Comparison of ENCODE assay signal across 15 mouse cellular contexts in the genomic region with DNA sequence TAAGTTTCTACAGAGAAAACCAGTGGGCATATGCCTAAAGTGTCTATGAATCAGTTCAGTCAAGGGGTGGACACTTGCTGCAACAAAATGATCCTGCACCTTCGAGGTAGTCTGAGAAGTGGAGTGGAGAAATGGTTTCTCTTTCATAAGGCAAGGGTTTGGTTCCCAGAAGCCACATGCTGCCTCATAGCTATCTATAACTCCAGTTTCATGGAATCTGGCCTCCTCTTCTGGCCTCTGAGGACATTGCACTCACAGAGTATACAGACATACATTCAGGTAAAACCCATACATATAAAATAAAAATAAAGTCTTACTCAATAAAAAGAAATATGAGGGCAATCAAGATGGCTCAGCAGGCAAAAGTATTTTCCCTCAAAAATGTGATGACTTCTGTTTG. TPM values are rescaled to one million over a fixed set of nuclear protein-coding genes. Genes with fewer than 3 reads are reported as not detected.
DNase-seq lines count a peak whose midpoint lies in the region; ATAC-seq and TF ChIP-seq lines count a peak whose summit lies in the region.
"Had no signal": no experiment of that assay in that cellular context is flagged by ENCODE, and none has a peak within 500 bp of the region (broad histone marks: within the 10 kb centered on the region; RNA-seq: fewer than 3 reads in every experiment).

No protein-coding gene starts in this region.

- 38% methylated on average over 1 of the region's 1 CpGs for WGBS in liver, embryonic 16.5 days (ENCODE audit: insufficient replicate concordance)
- WGBS in limb, embryonic 10.5 days: 83% methylated on average over 1 of the region's 1 CpGs

- H3K4me3 ChIP-seq in gastrocnemius, adult 2 months: no peak overlapping the region
- no peak overlapping the region for H3K4me3 ChIP-seq in MEL (ENCODE audit: control insufficient read depth in 1 of 2, insufficient read depth in 1 of 2, low read depth in 2 of 2, low read length in 2 of 2)
- no peak overlapping the region for H3K4me3 ChIP-seq in liver, embryonic 16.5 days (ENCODE audit: low read depth, low read length)
- no peak overlapping the region for H3K4me3 ChIP-seq in limb, embryonic 10.5 days
- H3K4me3 ChIP-seq: limb, embryonic 15.5 days had no signal

- no peak for TF ChIP-seq EP300 in MEL (IDR thresholded peaks at IDR 0.05; ENCODE audit: low read depth in 1 of 2, low read length in 2 of 2)

- H3K27me3 ChIP-seq in MEL (ENCODE audit: control insufficient read depth in 1 of 2, insufficient read depth in 2 of 2, low read length in 2 of 2): no peaks in the 10 kb centered on the region
- H3K27me3 ChIP-seq in liver, embryonic 16.5 days (ENCODE audit: control insufficient read depth, insufficient read depth, low read depth, low read length): no peaks in the 10 kb centered on the region
- peaks cover 7% of the 10 kb centered on the region; the same call in 1 of the 2 replicates for H3K27me3 ChIP-seq in limb, embryonic 10.5 days (ENCODE audit: low read depth, poor library complexity, severe bottlenecking)
- H3K27me3 ChIP-seq: limb, embryonic 15.5 days had no signal

- H3K9me3 ChIP-seq in MEL (replicated peaks; ENCODE audit: insufficient read depth, low read length): no peaks in the 10 kb centered on the region
- no peaks in the 10 kb centered on the region for H3K9me3 ChIP-seq in liver, embryonic 16.5 days (replicated peaks; ENCODE audit: control insufficient read depth, low read length)
- H3K9me3 ChIP-seq in limb, embryonic 10.5 days (replicated peaks): no peaks in the 10 kb centered on the region
- H3K9me3 ChIP-seq: limb, embryonic 15.5 days had no signal

- peak overlapping the region; percentile 43; the same call in 1 of the 2 replicates for H3K9ac ChIP-seq in MEL (ENCODE audit: control insufficient read depth, low read depth, low read length, poor library complexity, severe bottlenecking)
- H3K9ac ChIP-seq in liver, embryonic 16.5 days (ENCODE audit: low read depth, low read length): no peak overlapping the region
- H3K9ac ChIP-seq: limb, embryonic 15.5 days had no signal

- no peak overlapping the region for H3K27ac ChIP-seq in gastrocnemius, adult 2 months
- H3K27ac ChIP-seq in MEL (ENCODE audit: control insufficient read depth, low read depth, low read length): no peak overlapping the region
- peak overlapping the region; percentile 55; the same call in 1 of the 2 replicates for H3K27ac ChIP-seq in liver, embryonic 16.5 days (ENCODE audit: low read length)
- H3K27ac ChIP-seq in limb, embryonic 10.5 days: no peak overlapping the region
- H3K27ac ChIP-seq: limb, embryonic 15.5 days; macrophage had no signal

- TF ChIP-seq RAD21 in MEL (IDR thresholded peaks at IDR 0.05; ENCODE audit: low read depth, low read length): peak; percentile 83

- H3K79me2 ChIP-seq in MEL (ENCODE audit: control insufficient read depth, insufficient read depth, low read length, poor library complexity): no peaks in the 10 kb centered on the region

- peaks cover 0 to 2% of the 10 kb centered on the region in 2 experiments; a peak in 1 of 4 replicates for H3K4me1 ChIP-seq in MEL (ENCODE audit: control insufficient read depth in 1 of 2, insufficient read depth in 2 of 2, low read length in 2 of 2)
- no peaks in the 10 kb centered on the region for H3K4me1 ChIP-seq in liver, embryonic 16.5 days (ENCODE audit: control insufficient read depth, low read depth, low read length)
- H3K4me1 ChIP-seq in limb, embryonic 10.5 days: no peaks in the 10 kb centered on the region
- H3K4me1 ChIP-seq: limb, embryonic 15.5 days had no signal

- no peak for DNase-seq in gastrocnemius, adult 2 months
- no peak for DNase-seq in gastrocnemius, postnatal 10 days
- DNase-seq in 3134 (ENCODE audit: extremely low read depth, insufficient read length, low spot score) (peak; percentile 18), MEL (ENCODE audit: low read depth, low spot score) (peak; percentile 60)
- DNase-seq in frontal cortex, postnatal 14 days (ENCODE audit: low spot score in 2 of 2): no peak
- DNase-seq in testis, postnatal 10 days (ENCODE audit: low spot score): no peak
- no peak for DNase-seq in limb, embryonic 10.5 days (ENCODE audit: low spot score)
- DNase-seq: cerebellum, adult 8-10 months; gastrocnemius, postnatal 25 days; heart, postnatal 14 days; kidney, adult 8-10 months; layer of hippocampus, adult 9-11 months had no signal

- no peak for ATAC-seq in liver, embryonic 16.5 days (ENCODE audit: low read depth)

- intact Hi-C loops in gastrocnemius, adult 2 months (cut with DNase I): no loop called here

- no peak overlapping the region for H3K4me2 ChIP-seq in liver, embryonic 16.5 days (ENCODE audit: low read depth, low read length)
- H3K4me2 ChIP-seq: limb, embryonic 15.5 days had no signal

- TF ChIP-seq CTCF in gastrocnemius, adult 2 months (IDR thresholded peaks at IDR 0.05): peak; percentile 37; the same call in 1 of the 2 replicates
- peak; percentile 25 to 80 (median 74); a peak in 5 of 6 replicates for TF ChIP-seq CTCF in MEL (IDR thresholded peaks at IDR 0.05 in 2 of 3, conservative IDR thresholded peaks at IDR 0.05 in 1 of 3; ENCODE audit: control insufficient read depth in 1 of 3, insufficient read depth in 1 of 3, low read depth in 2 of 3, low read length in 3 of 3, poor library complexity in 1 of 3, severe bottlenecking in 1 of 3)

- TF ChIP-seq POLR2A in MEL (IDR thresholded peaks at IDR 0.05; ENCODE audit: control insufficient read depth in 1 of 2, insufficient read depth in 1 of 2, low read depth in 1 of 2, low read length in 2 of 2, poor library complexity in 1 of 2): no peak

- no peaks in the 10 kb centered on the region; a peak in 1 of 4 replicates for H3K36me3 ChIP-seq in MEL (ENCODE audit: control insufficient read depth in 1 of 2, insufficient read depth in 2 of 2, low read length in 2 of 2)
- no peaks in the 10 kb centered on the region for H3K36me3 ChIP-seq in liver, embryonic 16.5 days (ENCODE audit: control insufficient read depth, insufficient read depth)
- H3K36me3 ChIP-seq in limb, embryonic 10.5 days: no peaks in the 10 kb centered on the region
- H3K36me3 ChIP-seq: limb, embryonic 15.5 days had no signal

TF ChIP-seq in MEL, 35 proteins besides CTCF, POLR2A, EP300 and RAD21:
- no peak for TF ChIP-seq NELFE (IDR thresholded peaks at IDR 0.05; ENCODE audit: low read depth, low read length)
- peak; percentile 41; the same call in 1 of the 2 replicates for TF ChIP-seq SIN3A (IDR thresholded peaks at IDR 0.05; ENCODE audit: low read length)
- peak; percentile 54; the same call in 1 of the 2 replicates for TF ChIP-seq MYC (IDR thresholded peaks at IDR 0.05; ENCODE audit: low read depth, low read length)
- TF ChIP-seq ZC3H11A (IDR thresholded peaks at IDR 0.05; ENCODE audit: low read depth, low read length): peak; percentile 75
- TF ChIP-seq RCOR1 (IDR thresholded peaks at IDR 0.05; ENCODE audit: low read depth, low read length): no peak
- TF ChIP-seq SMC3 (IDR thresholded peaks at IDR 0.05; ENCODE audit: low read depth, low read length): peak; percentile 70
TF ChIP-seq in MEL: peak in this region for 4.

RNA-seq across cellular contexts. Expression of a gene that starts 21.8 kb away (rescaled TPM):
- 1,000 to 10,000 TPM in 1 of 2 experiments, 100 to 1,000 TPM in 1; 915 to 1,167 TPM for total RNA-seq in gastrocnemius, adult 2 months (2021)
- 1,000 to 10,000 TPM; 1,018 to 1,356 TPM for total RNA-seq in gastrocnemius, postnatal 10 days (2021)
- 528 and 991 TPM in 2 replicates for total RNA-seq in MEL (2012; rRNA removed)
- polyA plus RNA-seq in MEL (2012; ENCODE audit: insufficient read depth in 1 of 2, insufficient read length in 2 of 2, low read depth in 1 of 2, low replicate concordance in 2 of 2, missing spikeins in 1 of 2): 100 to 1,000 TPM; 285 to 890 TPM
- polyA plus RNA-seq in liver, embryonic 16.5 days (2015; fragmentation: Nextera tagmentation; extraction: Ambion mirVana): 189 and 191 TPM in 2 replicates
- 468 and 544 TPM in 2 replicates for polyA plus RNA-seq in limb, embryonic 10.5 days (2016; fragmentation: Nextera tagmentation; extraction: Ambion mirVana)

RNA-seq across cellular contexts. Expression of a gene that starts 22.1 kb away (rescaled TPM):
- under 1 TPM; 0.11 to 0.15 TPM for total RNA-seq in gastrocnemius, adult 2 months (2021)
- total RNA-seq in gastrocnemius, postnatal 10 days (2021): under 1 TPM; 0.70 to 0.82 TPM
- not detected in 2 replicates for total RNA-seq in MEL (2012; rRNA removed)
- not detected for polyA plus RNA-seq in MEL (2012; ENCODE audit: insufficient read depth in 1 of 2, insufficient read length in 2 of 2, low read depth in 1 of 2, low replicate concordance in 2 of 2, missing spikeins in 1 of 2)
- 1.0 and 1.3 TPM in 2 replicates for polyA plus RNA-seq in liver, embryonic 16.5 days (2015; fragmentation: Nextera tagmentation; extraction: Ambion mirVana)
- polyA plus RNA-seq in limb, embryonic 10.5 days (2016; fragmentation: Nextera tagmentation; extraction: Ambion mirVana): 0.04 and 0.06 TPM in 2 replicates

RNA-seq across cellular contexts. Expression of a gene that starts 55.9 kb away (rescaled TPM):
- total RNA-seq in gastrocnemius, adult 2 months (2021): 1 to 10 TPM; 8.2 to 8.4 TPM
- total RNA-seq in gastrocnemius, postnatal 10 days (2021): 1 to 10 TPM; 8.7 to 9.5 TPM
- 1.7 and 2.5 TPM in 2 replicates for total RNA-seq in MEL (2012; rRNA removed)
- 1 to 10 TPM in 1 of 2 experiments, not detected in 1; 1.9 TPM for polyA plus RNA-seq in MEL (2012; ENCODE audit: insufficient read depth in 1 of 2, insufficient read length in 2 of 2, low read depth in 1 of 2, low replicate concordance in 2 of 2, missing spikeins in 1 of 2)
- polyA plus RNA-seq in liver, embryonic 16.5 days (2015; fragmentation: Nextera tagmentation; extraction: Ambion mirVana): 4.0 and 4.3 TPM in 2 replicates
- polyA plus RNA-seq in limb, embryonic 10.5 days (2016; fragmentation: Nextera tagmentation; extraction: Ambion mirVana): 6.1 and 7.6 TPM in 2 replicates

Comparison
In these comparisons a context has a peak if more than half of its experiments do, and no peak if none do; other contexts are left out.
1. DNase-seq: peak in 3134 (single experiment) and MEL (single experiment); none in gastrocnemius, adult 2 months (single experiment), gastrocnemius, postnatal 10 days (single experiment), frontal cortex, postnatal 14 days (0 of 2), testis, postnatal 10 days (single experiment) and limb, embryonic 10.5 days (single experiment).